In the genomic region with DNA sequence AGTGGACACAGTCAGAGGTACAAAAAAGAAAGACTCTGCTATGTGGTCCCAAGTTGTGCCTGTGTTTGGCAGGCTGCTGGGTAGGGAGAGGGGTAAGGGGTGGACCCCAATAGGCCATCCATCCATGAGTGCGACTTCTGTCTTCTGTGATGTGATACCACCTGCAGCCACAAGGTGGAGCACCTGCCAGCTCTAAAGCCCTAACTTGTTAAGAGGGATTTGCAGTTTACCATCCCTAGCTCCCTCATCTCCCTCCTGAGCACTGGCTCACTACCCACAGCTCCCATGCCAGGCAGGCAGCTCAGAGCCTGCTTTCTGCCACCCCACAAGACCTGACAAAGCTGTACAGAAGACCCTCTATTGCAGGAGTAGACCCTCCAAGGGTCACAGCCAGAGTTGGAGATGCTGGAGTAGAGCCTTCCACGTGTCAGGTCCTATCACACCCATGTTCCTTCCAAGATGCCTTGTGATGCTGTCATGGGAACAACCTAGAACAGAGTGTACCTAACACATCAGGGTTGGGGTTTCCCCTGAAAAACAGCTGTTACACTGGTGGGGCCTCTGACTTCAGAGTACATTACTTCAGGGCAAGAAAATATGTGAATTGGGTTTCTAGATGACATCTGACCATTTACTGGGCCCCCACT, we compare ENCODE assay signal across 9 mouse cellular contexts. TPM values are rescaled to one million over a fixed set of nuclear protein-coding genes. Genes with fewer than 3 reads are reported as not detected.
DNase-seq lines count a peak whose midpoint lies in the region; ATAC-seq lines count a peak whose summit lies in the region.
"Had no signal": no experiment of that assay in that cellular context is flagged by ENCODE, and none has a peak within 500 bp of the region (broad histone marks: within the 10 kb centered on the region; RNA-seq: fewer than 3 reads in every experiment).

No protein-coding gene starts in this region.

- intact Hi-C loops in left cerebral cortex, postnatal 10 days (cut with DNase I), result loop anchor here (2.0 to 5.0 kb wide), 2 partner anchors 71 to 83 kb away; no protein-coding TSS in a partner anchor

- peaks cover 36% of the 10 kb centered on the region for H3K4me1 ChIP-seq in hindbrain, embryonic 10.5 days (replicated peaks)
- H3K4me1 ChIP-seq in hindbrain, embryonic 12.5 days, result peaks cover 11% of the 10 kb centered on the region
- H3K4me1 ChIP-seq in forebrain, embryonic 16.5 days (replicated peaks; ENCODE audit: control insufficient read depth, insufficient read depth, low read length), result peaks cover 13% of the 10 kb centered on the region
- 0 out of 2 replicates have a peak, but pooled peaks cover 8% of the 10 kb centered on the region for H3K4me1 ChIP-seq in hindbrain, embryonic 14.5 days (replicated peaks; ENCODE audit: control insufficient read depth, insufficient read depth, low read length)
- H3K4me1 ChIP-seq in midbrain, embryonic 11.5 days (ENCODE audit: control insufficient read depth, insufficient read depth, low read length), result peaks cover 6% of the 10 kb centered on the region

- 35% methylated on average over 2 of the region's 2 CpGs for WGBS in hindbrain, embryonic 10.5 days
- 37% methylated on average over 2 of the region's 2 CpGs for WGBS in hindbrain, embryonic 12.5 days
- WGBS in forebrain, embryonic 16.5 days, result 33% methylated on average over 2 of the region's 2 CpGs
- 35% methylated on average over 2 of the region's 2 CpGs for WGBS in hindbrain, embryonic 14.5 days
- WGBS in midbrain, embryonic 11.5 days, result 41% methylated on average over 2 of the region's 2 CpGs

- H3K4me3 ChIP-seq in hindbrain, embryonic 10.5 days, result no peak overlapping the region
- H3K4me3 ChIP-seq in hindbrain, embryonic 12.5 days, result no peak overlapping the region
- no peak overlapping the region for H3K4me3 ChIP-seq in forebrain, embryonic 16.5 days (replicated peaks; ENCODE audit: low read length)
- H3K4me3 ChIP-seq in hindbrain, embryonic 14.5 days (replicated peaks; ENCODE audit: low read length), result no peak overlapping the region
- no peak overlapping the region for H3K4me3 ChIP-seq in midbrain, embryonic 11.5 days (ENCODE audit: low read depth, low read length)
- H3K4me3 ChIP-seq: neural tube, embryonic 12.5 days had no signal

- no peak overlapping the region for H3K9ac ChIP-seq in hindbrain, embryonic 12.5 days
- H3K9ac ChIP-seq in forebrain, embryonic 16.5 days (replicated peaks; ENCODE audit: low read depth, low read length), result no peak overlapping the region
- no peak overlapping the region for H3K9ac ChIP-seq in hindbrain, embryonic 14.5 days
- no peak overlapping the region for H3K9ac ChIP-seq in midbrain, embryonic 11.5 days (ENCODE audit: low read length)
- H3K9ac ChIP-seq: neural tube, embryonic 12.5 days had no signal

- peaks cover 14% of the 10 kb centered on the region; the same call in 1 of the 2 replicates for H3K27me3 ChIP-seq in hindbrain, embryonic 10.5 days (ENCODE audit: insufficient read depth, poor library complexity, severe bottlenecking)
- H3K27me3 ChIP-seq in hindbrain, embryonic 12.5 days, result no peaks in the 10 kb centered on the region
- no peaks in the 10 kb centered on the region for H3K27me3 ChIP-seq in forebrain, embryonic 16.5 days (replicated peaks; ENCODE audit: control insufficient read depth, insufficient read depth, low read length)
- no peaks in the 10 kb centered on the region for H3K27me3 ChIP-seq in hindbrain, embryonic 14.5 days (ENCODE audit: control insufficient read depth, insufficient read depth, low read length)
- no peaks in the 10 kb centered on the region; the same call in 1 of the 2 replicates for H3K27me3 ChIP-seq in midbrain, embryonic 11.5 days (ENCODE audit: control insufficient read depth, insufficient read depth, low read length)
- H3K27me3 ChIP-seq: neural tube, embryonic 12.5 days had no signal

- no peaks in the 10 kb centered on the region for H3K36me3 ChIP-seq in hindbrain, embryonic 10.5 days
- no peaks in the 10 kb centered on the region for H3K36me3 ChIP-seq in hindbrain, embryonic 12.5 days
- no peaks in the 10 kb centered on the region for H3K36me3 ChIP-seq in forebrain, embryonic 16.5 days (ENCODE audit: control insufficient read depth, insufficient read depth)
- no peaks in the 10 kb centered on the region for H3K36me3 ChIP-seq in hindbrain, embryonic 14.5 days (replicated peaks; ENCODE audit: control insufficient read depth, insufficient read depth)
- H3K36me3 ChIP-seq in midbrain, embryonic 11.5 days (ENCODE audit: control insufficient read depth, insufficient read depth, low read length), result no peaks in the 10 kb centered on the region
- H3K36me3 ChIP-seq: neural tube, embryonic 12.5 days had no signal

- H3K9me3 ChIP-seq in hindbrain, embryonic 10.5 days, result no peaks in the 10 kb centered on the region
- no peaks in the 10 kb centered on the region for H3K9me3 ChIP-seq in hindbrain, embryonic 12.5 days (replicated peaks)
- no peaks in the 10 kb centered on the region for H3K9me3 ChIP-seq in forebrain, embryonic 16.5 days (ENCODE audit: control insufficient read depth, low read length)
- no peaks in the 10 kb centered on the region for H3K9me3 ChIP-seq in hindbrain, embryonic 14.5 days (ENCODE audit: control insufficient read depth, low read length)
- no peaks in the 10 kb centered on the region for H3K9me3 ChIP-seq in midbrain, embryonic 11.5 days (ENCODE audit: control insufficient read depth, low read length)
- H3K9me3 ChIP-seq: neural tube, embryonic 12.5 days had no signal

- peak; percentile 85 for DNase-seq in hindbrain, embryonic 10.5 days (ENCODE audit: low spot score)
- DNase-seq in cerebellum, adult 11-12 months, result peak; percentile 80
- peak; percentile 94 for DNase-seq in hindbrain, embryonic 14.5 days (ENCODE audit: low spot score)
- peak; percentile 82 to 83 for DNase-seq in left cerebral cortex, postnatal 10 days (ENCODE audit: extremely low spot score in 1 of 2, low spot score in 2 of 2)
- DNase-seq in midbrain, embryonic 11.5 days (ENCODE audit: low spot score, missing footprints), result peak; percentile 98
- DNase-seq in spleen, adult 18-20 months, result peak; percentile 67 to 87

- H3K27ac ChIP-seq in hindbrain, embryonic 10.5 days, result no peak overlapping the region
- no peak overlapping the region for H3K27ac ChIP-seq in hindbrain, embryonic 12.5 days
- no peak overlapping the region for H3K27ac ChIP-seq in forebrain, embryonic 16.5 days (ENCODE audit: low read length)
- no peak overlapping the region for H3K27ac ChIP-seq in hindbrain, embryonic 14.5 days
- H3K27ac ChIP-seq in midbrain, embryonic 11.5 days (ENCODE audit: low read depth, low read length), result no peak overlapping the region
- H3K27ac ChIP-seq: neural tube, embryonic 12.5 days had no signal

- H3K4me2 ChIP-seq in hindbrain, embryonic 12.5 days (replicated peaks), result no peak overlapping the region
- no peak overlapping the region for H3K4me2 ChIP-seq in forebrain, embryonic 16.5 days (ENCODE audit: low read length)
- no peak overlapping the region for H3K4me2 ChIP-seq in hindbrain, embryonic 14.5 days (replicated peaks)
- H3K4me2 ChIP-seq in midbrain, embryonic 11.5 days, result no peak overlapping the region
- H3K4me2 ChIP-seq: neural tube, embryonic 12.5 days had no signal

- ATAC-seq in hindbrain, embryonic 12.5 days (ENCODE audit: low FRiP score), result no peak; the same call in 1 of the 2 replicates
- peak; percentile 40 for ATAC-seq in forebrain, embryonic 16.5 days
- peak; percentile 25; the same call in 1 of the 2 replicates for ATAC-seq in hindbrain, embryonic 14.5 days (ENCODE audit: low FRiP score)
- peak; percentile 24; the same call in 1 of the 2 replicates for ATAC-seq in midbrain, embryonic 11.5 days (ENCODE audit: low FRiP score)

RNA-seq across cellular contexts. Expression of gene Gramd4, which starts 3.5 kb away (rescaled TPM):
- 16.6 and 18.0 TPM in 2 replicates for polyA plus RNA-seq in hindbrain, embryonic 10.5 days (2016; fragmentation: Nextera tagmentation; extraction: Ambion mirVana)
- 32.5 and 35.2 TPM in 2 replicates for polyA plus RNA-seq in hindbrain, embryonic 12.5 days (2016; fragmentation: Nextera tagmentation; extraction: Ambion mirVana)
- 56.8 and 57.8 TPM in 2 replicates for polyA plus RNA-seq in forebrain, embryonic 16.5 days (2015; fragmentation: Nextera tagmentation; extraction: Ambion mirVana)
- 22.2 and 24.9 TPM in 2 replicates for polyA plus RNA-seq in hindbrain, embryonic 14.5 days (2014; fragmentation: Nextera tagmentation; extraction: Ambion mirVana)
- 10 to 100 TPM; 38.3 to 41.4 TPM for total RNA-seq in left cerebral cortex, postnatal 10 days (2021)
- polyA plus RNA-seq in midbrain, embryonic 11.5 days (2014; fragmentation: Nextera tagmentation; extraction: Ambion mirVana), result 7.8 and 8.9 TPM in 2 replicates

RNA-seq across cellular contexts. Expression of gene Celsr1, which starts 20.4 kb away (rescaled TPM):
- 3.4 and 3.6 TPM in 2 replicates for polyA plus RNA-seq in hindbrain, embryonic 10.5 days (2016; fragmentation: Nextera tagmentation; extraction: Ambion mirVana)
- polyA plus RNA-seq in hindbrain, embryonic 12.5 days (2016; fragmentation: Nextera tagmentation; extraction: Ambion mirVana), result 3.4 and 4.3 TPM in 2 replicates
- 4.6 and 5.6 TPM in 2 replicates for polyA plus RNA-seq in forebrain, embryonic 16.5 days (2015; fragmentation: Nextera tagmentation; extraction: Ambion mirVana)
- 2.4 and 2.7 TPM in 2 replicates for polyA plus RNA-seq in hindbrain, embryonic 14.5 days (2014; fragmentation: Nextera tagmentation; extraction: Ambion mirVana)
- total RNA-seq in left cerebral cortex, postnatal 10 days (2021), result 1 to 10 TPM; 2.4 to 3.4 TPM
- 4.1 and 4.9 TPM in 2 replicates for polyA plus RNA-seq in midbrain, embryonic 11.5 days (2014; fragmentation: Nextera tagmentation; extraction: Ambion mirVana)
